Mouse (Mus musculus) kidney, postnatal 0 days (tissue): Measurements from ENCODE around the gene Col26a1. TPM values are rescaled to one million over a fixed set of nuclear protein-coding genes. Genes with fewer than 3 reads are reported as not detected.
A peak's percentile ranks its signal among the peaks of the same experiment; 100 is the strongest.

ENCODE experiments used
- ATAC-seq: fragments of 200-750 bp; cut with Nextera tagmentation; replicated peaks from 2 replicates; pipeline ENCODE4 v1.8.0; 2017; ENCODE audit warnings: low read depth, moderate number of reproducible peaks, moderate TSS enrichment, moderate library complexity; ENCODE audit not compliant: low FRiP score
- DNase-seq: peaks from one replicate; pipeline ENCODE4 v3.0.0-alpha.2; 2016; ENCODE audit warnings: low spot score
- H3K27ac ChIP-seq: fragments of 300-500 bp; sonication (generic); 2 replicates; pipeline ENCODE4 v1.5.1; 2014; ENCODE audit warnings: mild to moderate bottlenecking
- H3K27me3 ChIP-seq: fragments of 300-500 bp; sonication (generic); 2 replicates; pipeline ENCODE4 v1.6.1; 2014; ENCODE audit warnings: low read length, mixed read lengths; ENCODE audit not compliant: insufficient read depth
- H3K36me3 ChIP-seq: fragments of 300-500 bp; sonication (generic); 2 replicates; pipeline ENCODE4 v1.6.1; 2014; ENCODE audit warnings: low read length, mixed read lengths; ENCODE audit not compliant: insufficient read depth
- H3K4me1 ChIP-seq: fragments of 300-500 bp; sonication (generic); replicated peaks from 2 replicates; pipeline ENCODE4 v1.6.1; 2014; ENCODE audit warnings: antibody characterized with exemption, low read length, mixed read lengths; ENCODE audit not compliant: insufficient read depth
- H3K4me2 ChIP-seq: fragments of 300-500 bp; sonication (generic); 2 replicates; pipeline ENCODE4 v1.6.1; 2014; ENCODE audit warnings: mild to moderate bottlenecking, low read length, moderate library complexity, mixed read lengths
- H3K4me3 ChIP-seq: fragments of 300-500 bp; sonication (generic); replicated peaks from 2 replicates; pipeline ENCODE4 v1.5.1; 2014; ENCODE audit warnings: low read depth, low read length
- H3K9ac ChIP-seq: fragments of 300-500 bp; sonication (generic); 2 replicates; pipeline ENCODE4 v1.6.1; 2014; ENCODE audit warnings: low read depth, low read length
- H3K9me3 ChIP-seq: fragments of 300-500 bp; sonication (generic); replicated peaks from 2 replicates; pipeline ENCODE4 v1.6.1; 2016; ENCODE audit warnings: low read length, inconsistent platforms, mixed read lengths
- CTCF ChIP-seq: IDR thresholded peaks from 2 replicates; pipeline ENCODE4 v1.5.1; 2016; ENCODE audit warnings: antibody characterized with exemption, low read depth, mild to moderate bottlenecking, moderate library complexity
- WGBS: fragments of 180-500 bp; shearing (Covaris S2); extraction: QIAGEN DNeasy Blood & Tissue Kit; methylation state at CpG from one replicate; pipeline ENCODE4 v1.1.7; 2014; 5-methylcytosine and 5-hydroxymethylcytosine counted together
- polyA plus RNA-seq: library from polyadenylated mRNA; unstranded; fragments of >200 nt; fragmentation: Nextera tagmentation; extraction: Ambion mirVana; gene quantifications from 2 replicates; pipeline ENCODE4 v1.2.1, GENCODE M21; 2015

The Col26a1 gene
- polyA plus RNA-seq, 1 experiment from 2014 or later, result 47.1 TPM

DNA sequence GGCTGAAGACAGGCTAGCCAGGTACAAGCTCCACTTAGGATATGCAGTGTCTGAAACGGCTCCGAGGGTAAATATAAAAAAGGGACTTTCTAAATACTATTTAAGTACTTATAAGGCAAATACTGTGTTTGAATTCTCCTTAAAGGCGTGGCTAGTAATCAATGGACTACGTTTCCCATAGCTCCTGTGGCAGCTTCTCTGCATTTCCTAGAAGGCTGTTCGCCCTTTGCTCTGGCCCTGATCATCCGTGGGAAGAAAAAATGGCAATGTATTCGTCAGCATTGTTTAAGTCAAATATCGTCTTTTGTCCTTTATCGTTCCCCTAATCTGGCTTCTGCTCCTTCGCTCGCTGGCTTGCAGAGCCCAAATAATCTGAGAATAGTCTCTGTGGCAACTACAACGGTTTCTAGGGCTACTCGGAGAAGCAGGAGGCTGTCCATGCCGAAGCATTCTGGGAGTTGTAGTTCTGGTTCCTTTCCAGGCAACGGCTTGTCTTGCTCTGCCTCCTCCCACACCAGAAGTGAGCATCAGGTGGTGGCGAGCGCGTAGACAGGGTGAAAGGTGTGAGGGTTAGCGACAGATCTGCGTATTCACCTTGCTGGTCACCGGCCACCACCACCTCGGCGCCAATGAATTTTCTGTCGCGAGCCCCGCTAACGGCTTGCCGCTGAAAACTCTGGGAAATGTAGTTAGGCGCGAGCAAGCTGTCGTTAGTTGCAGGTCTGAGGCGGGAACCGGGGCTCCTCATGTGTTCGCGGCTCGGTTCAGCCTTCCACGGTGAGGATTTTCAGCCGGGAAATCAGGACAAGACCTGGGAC, 35.9 kb upstream of the Col26a1 start:
- no peaks in the 10 kb centered on the region for H3K36me3 ChIP-seq
- 0 out of 2 replicates have a peak overlapping the region, but pooled peaks have one; percentile 1 for H3K27ac ChIP-seq
- peak overlapping the region; percentile 65 for H3K9ac ChIP-seq
- peak; percentile 90 for DNase-seq
- WGBS, result 3% methylated on average over 38 of the region's 38 CpGs
- H3K4me2 ChIP-seq, result peak overlapping the region; percentile 90
- H3K9me3 ChIP-seq, result no peaks in the 10 kb centered on the region
- no peaks in the 10 kb centered on the region for H3K4me1 ChIP-seq
- TF ChIP-seq CTCF, result no peak
- ATAC-seq, result peak; percentile 79
- H3K4me3 ChIP-seq, result peak overlapping the region; percentile 66
- no peaks in the 10 kb centered on the region for H3K27me3 ChIP-seq

DNA sequence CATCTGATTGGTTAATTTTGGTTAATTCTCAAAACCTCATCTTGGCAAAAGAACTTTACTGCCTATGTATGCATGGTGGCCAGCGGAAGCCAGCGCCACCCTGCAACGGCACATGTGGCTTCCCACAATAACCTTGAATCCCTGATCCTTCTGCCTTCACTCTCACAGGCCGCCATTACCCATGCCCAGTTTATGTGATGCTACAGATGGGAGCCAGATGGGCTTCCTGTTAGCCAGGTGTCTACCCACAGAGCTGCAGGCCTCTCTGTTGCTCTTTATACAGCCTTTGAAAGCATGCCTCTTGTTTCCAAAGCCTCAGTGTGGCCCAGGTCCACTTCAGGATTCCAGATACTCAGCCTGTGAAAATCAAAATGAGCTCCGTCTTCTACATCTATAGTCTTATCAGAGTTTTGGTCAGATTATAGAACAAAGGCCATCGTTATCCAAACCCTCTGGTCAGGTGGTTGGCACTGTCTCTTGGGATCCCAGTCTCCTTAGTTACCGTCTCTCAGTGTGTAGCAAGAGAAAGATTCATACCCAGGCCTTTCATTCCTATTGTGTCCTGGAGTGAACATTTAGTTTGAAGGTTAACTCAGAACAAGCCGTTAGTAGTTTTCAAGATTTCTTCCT, 34.7 kb upstream of the Col26a1 start:
- Histone ChIP-seq H3K4me2 (no peak overlapping the region), H3K36me3 (0 out of 2 replicates have a peak, but pooled peaks cover 3% of the 10 kb centered on the region), H3K4me1 (no peaks in the 10 kb centered on the region), H3K9ac (no peak overlapping the region), H3K27me3 (no peaks in the 10 kb centered on the region), H3K27ac (no peak overlapping the region), H3K9me3 (no peaks in the 10 kb centered on the region), H3K4me3 (no peak overlapping the region)
- ATAC-seq (no peak), DNase-seq (no peak)
- WGBS, result 98% methylated on average over 8 of the region's 8 CpGs
- TF ChIP-seq CTCF, result no peak

GRCm38 (mm10) chr5:136914183-136914582, 31.2 kb upstream of the Col26a1 start:
- H3K27me3 ChIP-seq, result no peaks in the 10 kb centered on the region
- no peak overlapping the region for H3K4me2 ChIP-seq
- DNase-seq, result no peak
- no peaks in the 10 kb centered on the region for H3K4me1 ChIP-seq
- H3K9me3 ChIP-seq, result no peaks in the 10 kb centered on the region
- no peak for ATAC-seq
- no peak overlapping the region for H3K4me3 ChIP-seq
- no peak overlapping the region for H3K27ac ChIP-seq
- WGBS, result 78% methylated on average over 3 of the region's 3 CpGs
- H3K9ac ChIP-seq, result no peak overlapping the region
- no peak for TF ChIP-seq CTCF
- H3K36me3 ChIP-seq, result peaks cover 15% of the 10 kb centered on the region; the same call in 1 of the 2 replicates

GRCm38 (mm10) chr5:136907991-136908857, 25.2 kb upstream of the Col26a1 start, which contains the start of gene Ift22:
Ift22 (plus strand) TSS chr5:136908150.
- H3K9me3 ChIP-seq, result no peaks in the 10 kb centered on the region
- no peak within 1 kb of the TSS for H3K27ac ChIP-seq
- no peaks in the 10 kb centered on the region for H3K27me3 ChIP-seq
- H3K4me3 ChIP-seq, result peak within 1 kb of the TSS; percentile 68
- peak within 1 kb of the TSS; percentile 72 for H3K4me2 ChIP-seq
- H3K36me3 ChIP-seq, result peaks cover 15% of the 10 kb centered on the region; the same call in 1 of the 2 replicates
- 0 out of 2 replicates have a peak, but pooled peaks cover 5% of the 10 kb centered on the region for H3K4me1 ChIP-seq
- DNase-seq (peak; percentile 96), ATAC-seq (peak; percentile 95)
- TF ChIP-seq CTCF, result no peak
- H3K9ac ChIP-seq, result peak within 1 kb of the TSS; percentile 55
- 8% methylated on average over 32 of the region's 32 CpGs for WGBS

DNA sequence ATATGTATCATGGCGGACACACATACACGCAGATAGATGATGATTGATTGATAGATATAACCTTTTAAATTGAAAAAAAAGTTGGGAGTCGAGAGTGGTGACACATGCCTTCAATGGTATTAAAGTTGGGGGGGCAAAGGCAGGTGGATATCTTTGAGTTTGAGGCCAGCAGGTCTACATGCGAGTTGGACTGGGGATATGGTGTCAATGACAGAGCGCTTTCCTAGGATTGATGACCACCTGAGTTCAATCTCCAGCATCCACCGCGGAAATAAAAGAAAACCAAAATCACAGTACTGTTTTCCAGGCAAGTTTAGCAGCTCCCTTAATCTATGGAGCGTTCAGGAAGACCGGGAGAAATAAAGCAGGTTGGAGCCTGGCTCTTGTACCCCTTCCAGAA, 24.6 kb upstream of the Col26a1 start:
- Histone ChIP-seq H3K4me3 (peak overlapping the region; percentile 68; the same call in 1 of the 2 replicates), H3K9me3 (no peaks in the 10 kb centered on the region), H3K36me3 (peaks cover 12% of the 10 kb centered on the region; the same call in 1 of the 2 replicates), H3K27ac (no peak overlapping the region), H3K27me3 (no peaks in the 10 kb centered on the region), H3K4me2 (peak overlapping the region; percentile 72), H3K4me1 (0 out of 2 replicates have a peak, but pooled peaks cover 5% of the 10 kb centered on the region), H3K9ac (no peak overlapping the region)
- TF ChIP-seq CTCF, result no peak
- no peak for DNase-seq
- 37% methylated on average over 9 of the region's 9 CpGs for WGBS
- ATAC-seq, result no peak
